Mouse (Mus musculus) liver, embryonic 12.5 days (tissue): Measurements from ENCODE around the gene Ceacam1. TPM values are rescaled to one million over a fixed set of nuclear protein-coding genes. Genes with fewer than 3 reads are reported as not detected.
A peak's percentile ranks its signal among the peaks of the same experiment; 100 is the strongest.
"Not testable (repeated sequence)": the region's sequence is repeated elsewhere in the genome, so short reads cannot be mapped to it uniquely, and the experiment has no call there.

Source experiments
- ATAC-seq: fragments of 200-750 bp; cut with Nextera tagmentation; 2 replicates; pipeline ENCODE4 v1.8.0; 2017; ENCODE audit warnings: moderate number of reproducible peaks, mild to moderate bottlenecking, moderate library complexity
- H3K27ac ChIP-seq: fragments of 300-500 bp; sonication (generic); 2 replicates; pipeline ENCODE4 v1.5.1; 2016; ENCODE audit warnings: mild to moderate bottlenecking
- H3K27me3 ChIP-seq: fragments of 300-500 bp; sonication (generic); replicated peaks from 2 replicates; pipeline ENCODE4 v1.6.1; 2016; ENCODE audit warnings: mild to moderate bottlenecking, moderate library complexity
- H3K36me3 ChIP-seq: fragments of 300-500 bp; sonication (generic); 2 replicates; pipeline ENCODE4 v1.6.1; 2016; ENCODE audit warnings: mild to moderate bottlenecking, moderate library complexity
- H3K4me1 ChIP-seq: fragments of 300-500 bp; sonication (generic); 2 replicates; pipeline ENCODE4 v1.6.1; 2016
- H3K4me2 ChIP-seq: fragments of 300-500 bp; sonication (generic); 2 replicates; pipeline ENCODE4 v1.6.1; 2016; ENCODE audit warnings: mild to moderate bottlenecking, moderate library complexity
- H3K4me3 ChIP-seq: fragments of 300-500 bp; sonication (generic); 2 replicates; pipeline ENCODE4 v1.5.1; 2016; ENCODE audit warnings: mild to moderate bottlenecking, moderate library complexity
- H3K9ac ChIP-seq: fragments of 300-500 bp; sonication (generic); 2 replicates; pipeline ENCODE4 v1.6.1; 2016; ENCODE audit warnings: mild to moderate bottlenecking, moderate library complexity
- H3K9me3 ChIP-seq: fragments of 300-500 bp; sonication (generic); replicated peaks from 2 replicates; pipeline ENCODE4 v1.6.1; 2016; ENCODE audit warnings: mild to moderate bottlenecking, moderate library complexity
- WGBS: fragments of 180-500 bp; shearing (Covaris S2); methylation state at CpG from one replicate; pipeline ENCODE4 v1.1.7; 2016; ENCODE audit not compliant: insufficient replicate concordance; 5-methylcytosine and 5-hydroxymethylcytosine counted together
- polyA plus RNA-seq: library from polyadenylated mRNA; unstranded; fragments of >200 nt; fragmentation: Nextera tagmentation; extraction: Ambion mirVana; gene quantifications from 2 replicates; pipeline ENCODE4 v1.2.1, GENCODE M21; 2016

The Ceacam1 gene
- 1.9 and 2.4 TPM in 2 replicates for polyA plus RNA-seq

DNA sequence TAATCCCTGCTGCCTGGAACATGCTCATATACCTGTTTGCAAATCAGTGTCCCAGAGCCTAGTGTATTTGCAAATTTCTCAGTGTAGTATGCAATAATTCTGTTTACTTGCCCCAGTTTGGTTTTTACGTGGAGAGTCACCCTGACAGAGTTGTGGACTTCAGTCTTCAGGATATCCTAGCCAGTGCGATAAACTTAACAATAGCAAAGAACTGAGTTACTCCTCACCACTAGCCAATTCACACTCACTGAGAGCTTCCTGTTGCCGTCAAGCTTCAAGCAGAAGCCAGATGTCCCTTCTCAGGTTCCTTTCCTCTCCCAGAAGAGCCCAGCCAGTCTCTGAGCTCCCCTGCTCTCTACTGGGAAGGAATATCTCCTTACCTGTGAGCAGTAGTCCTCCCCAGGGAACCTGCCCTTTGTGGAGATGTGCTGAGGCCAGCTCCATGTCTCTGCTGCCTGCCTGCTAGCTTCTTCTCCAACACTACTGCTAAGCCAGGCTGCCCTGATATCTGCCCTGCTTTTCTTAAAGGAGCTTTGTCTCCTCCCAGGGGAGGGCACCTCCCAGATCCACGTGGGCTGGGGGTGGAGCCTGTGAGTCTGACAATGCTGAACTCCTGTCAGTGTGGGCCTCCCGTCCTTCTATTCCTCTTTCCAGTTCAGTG is at the start of gene Ceacam1:
Gene Ceacam1 (minus strand): TSS at position 513 of the 661 bp plus-strand sequence.
- not testable (repeated sequence) for H3K9ac ChIP-seq, H3K4me1 ChIP-seq, H3K27ac ChIP-seq, H3K4me3 ChIP-seq, H3K36me3 ChIP-seq, H3K9me3 ChIP-seq, H3K27me3 ChIP-seq
- peak within 1 kb of the TSS; percentile 14; the same call in 1 of the 2 replicates for H3K4me2 ChIP-seq
- peak; percentile 75 for ATAC-seq
- WGBS, result 6% methylated on average over 5 of the region's 5 CpGs

DNA sequence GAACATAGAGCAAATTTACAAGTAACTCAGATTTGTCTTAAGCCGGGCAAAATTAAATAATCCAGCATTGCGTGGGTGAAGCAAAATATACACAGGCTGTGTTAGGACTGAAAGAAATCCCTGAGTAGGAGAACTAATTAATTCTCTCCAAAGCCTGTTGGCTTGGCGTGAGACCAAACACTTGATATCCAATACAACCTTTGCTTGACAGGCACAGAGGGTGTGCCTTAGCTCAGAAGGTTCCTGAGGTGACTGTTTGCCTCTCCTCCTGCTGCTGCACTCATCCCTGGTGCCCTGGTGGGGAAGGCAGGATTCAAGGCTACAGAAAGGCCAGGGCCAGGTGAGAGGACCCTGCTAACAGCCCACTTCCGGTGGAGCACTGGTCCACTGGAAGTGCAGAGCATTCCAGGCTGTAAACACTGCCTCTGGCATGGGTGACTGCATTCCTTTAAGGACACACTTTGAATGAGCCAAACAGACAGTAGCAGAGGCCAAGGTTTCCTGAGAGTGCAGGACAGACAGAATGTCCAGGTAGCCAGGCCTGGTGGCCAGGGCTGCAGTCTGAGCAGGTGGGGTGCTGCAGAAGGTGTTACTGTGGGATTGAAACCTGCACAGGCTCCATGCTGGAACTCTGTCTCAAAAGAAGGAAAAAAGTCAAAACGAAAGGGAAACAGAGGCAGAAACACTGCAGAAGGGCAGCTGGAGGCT is 38.8 kb upstream of the Ceacam1 start:
- not testable (repeated sequence) for H3K9me3 ChIP-seq, H3K4me3 ChIP-seq, H3K4me1 ChIP-seq, H3K9ac ChIP-seq, H3K27ac ChIP-seq, ATAC-seq, H3K36me3 ChIP-seq, H3K4me2 ChIP-seq, H3K27me3 ChIP-seq
- WGBS, result 56% methylated on average over 2 of the region's 5 CpGs

DNA sequence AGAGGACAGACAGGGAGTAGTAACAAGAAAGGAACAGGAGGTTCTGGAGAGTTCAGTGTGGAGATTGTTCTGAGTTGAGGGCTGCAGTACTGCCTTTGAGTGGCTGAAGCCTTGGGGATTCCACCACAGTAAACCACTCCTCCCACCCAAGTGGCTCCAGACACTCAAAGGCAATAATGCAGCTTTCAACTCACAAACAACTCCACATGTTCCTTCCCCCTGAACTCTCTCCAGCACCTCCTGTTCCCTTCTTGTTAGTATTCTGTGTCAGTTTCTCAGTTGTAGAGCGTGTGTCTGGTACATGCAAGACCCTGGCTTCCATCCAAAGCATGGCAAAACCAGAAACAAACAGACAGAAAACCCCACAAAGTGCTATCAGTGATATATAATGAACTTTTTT is 38.3 kb upstream of the Ceacam1 start:
- H3K27ac ChIP-seq, H3K9me3 ChIP-seq, H3K4me1 ChIP-seq, H3K9ac ChIP-seq, H3K27me3 ChIP-seq, H3K4me2 ChIP-seq, H3K36me3 ChIP-seq, ATAC-seq, H3K4me3 ChIP-seq: not testable (repeated sequence)
- 36% methylated on average over 1 of the region's 1 CpGs for WGBS

DNA sequence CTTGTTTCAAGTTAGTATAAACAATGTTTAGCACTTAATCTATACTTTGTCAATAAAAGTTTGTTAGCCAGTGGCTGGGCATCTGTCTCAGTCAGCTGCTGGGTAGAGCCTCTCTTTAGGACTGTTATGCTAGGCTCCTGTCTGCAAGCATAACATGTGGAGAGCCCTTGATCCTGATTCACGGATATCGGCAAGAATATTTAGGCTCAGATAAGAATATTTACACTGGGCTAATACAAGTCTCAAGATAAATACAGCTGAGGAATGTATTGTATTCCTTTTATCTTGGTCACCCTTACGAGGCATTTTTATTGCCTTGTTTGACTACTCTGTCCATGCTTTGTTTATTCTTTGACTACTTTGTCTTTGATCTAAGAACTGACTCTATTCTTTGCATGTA is 32.5 kb upstream of the Ceacam1 start:
- Histone ChIP-seq H3K4me1 (no peaks in the 10 kb centered on the region), H3K9ac (no peak overlapping the region), H3K36me3 (no peaks in the 10 kb centered on the region), H3K27me3 (no peaks in the 10 kb centered on the region), H3K9me3 (no peaks in the 10 kb centered on the region), H3K4me2 (no peak overlapping the region), H3K4me3 (no peak overlapping the region), H3K27ac (no peak overlapping the region)
- 39% methylated on average over 3 of the region's 3 CpGs for WGBS
- ATAC-seq, result no peak

DNA sequence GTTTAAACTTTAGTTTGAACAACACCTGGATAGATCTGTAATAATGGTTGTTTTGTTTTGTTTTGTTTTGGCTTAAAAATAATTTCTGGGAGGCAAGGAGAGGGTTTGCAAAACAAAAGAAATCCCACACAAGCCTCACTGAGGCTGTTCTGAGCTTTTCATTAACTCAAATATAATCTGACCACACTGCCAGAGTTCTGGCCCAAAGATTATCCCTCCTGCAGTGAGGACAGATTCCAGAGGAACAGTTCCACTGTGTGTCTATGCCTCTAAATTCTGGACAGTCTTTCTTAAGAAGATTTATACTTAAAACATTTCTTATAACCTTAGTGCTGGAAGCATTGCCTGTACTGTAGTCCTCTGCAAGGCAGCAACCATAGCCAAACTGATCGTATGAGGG is 17.2 kb upstream of the Ceacam1 start:
- Histone ChIP-seq H3K27me3 (no peaks in the 10 kb centered on the region), H3K4me2 (no peak overlapping the region), H3K9ac (no peak overlapping the region), H3K36me3 (no peaks in the 10 kb centered on the region), H3K4me1 (no peaks in the 10 kb centered on the region), H3K27ac (no peak overlapping the region), H3K9me3 (no peaks in the 10 kb centered on the region), H3K4me3 (no peak overlapping the region)
- no peak for ATAC-seq
- 59% methylated on average over 1 of the region's 1 CpGs for WGBS

DNA sequence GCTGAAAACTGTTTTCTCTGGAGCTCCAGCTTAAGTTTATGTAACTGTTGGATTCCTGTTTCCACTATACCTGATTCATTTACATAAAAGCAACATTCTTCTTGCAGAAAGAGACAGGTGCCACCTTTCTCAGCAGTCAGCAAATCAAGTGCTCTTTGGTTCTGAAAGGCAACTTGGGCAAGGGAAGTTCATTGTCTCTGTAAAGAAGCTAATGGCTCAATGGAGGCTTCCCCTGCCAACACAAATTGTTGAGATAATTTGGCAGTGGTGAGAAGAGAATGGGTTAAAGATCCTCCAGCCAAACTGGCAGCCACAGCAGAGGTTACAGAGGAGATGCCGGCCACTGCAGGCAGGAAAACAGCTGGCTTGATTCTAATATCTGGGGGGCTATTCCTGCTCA is 13.3 kb upstream of the Ceacam1 start:
- H3K27ac ChIP-seq, H3K9me3 ChIP-seq, H3K4me1 ChIP-seq, ATAC-seq, H3K4me2 ChIP-seq, H3K36me3 ChIP-seq, H3K9ac ChIP-seq, H3K4me3 ChIP-seq, H3K27me3 ChIP-seq: not testable (repeated sequence)
- no CpG with 5 or more reads among the region's 1 CpGs for WGBS

DNA sequence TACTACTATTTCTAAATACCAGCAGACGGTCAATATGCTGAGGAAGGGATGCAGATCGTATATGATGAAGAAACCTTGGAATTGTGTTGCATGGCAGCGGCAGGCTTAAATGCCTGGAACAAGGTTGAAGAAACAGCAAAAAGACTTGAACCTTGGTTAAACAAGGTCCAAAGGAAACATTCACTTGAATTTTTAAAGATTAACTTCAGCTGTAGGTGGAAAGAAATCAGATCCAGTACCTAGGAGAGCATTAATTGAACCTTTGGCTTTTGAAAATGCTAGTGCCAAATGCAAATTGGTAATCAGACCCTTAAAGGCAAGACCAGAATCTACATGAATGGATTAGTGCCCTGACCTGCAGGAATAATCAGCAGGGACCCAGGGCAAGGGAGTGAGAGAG is 12.0 kb upstream of the Ceacam1 start:
- H3K27me3 ChIP-seq, H3K9me3 ChIP-seq, H3K36me3 ChIP-seq, H3K9ac ChIP-seq, H3K27ac ChIP-seq, H3K4me1 ChIP-seq, H3K4me2 ChIP-seq, ATAC-seq, H3K4me3 ChIP-seq: not testable (repeated sequence)
- 75% methylated on average over 3 of the region's 3 CpGs for WGBS

DNA sequence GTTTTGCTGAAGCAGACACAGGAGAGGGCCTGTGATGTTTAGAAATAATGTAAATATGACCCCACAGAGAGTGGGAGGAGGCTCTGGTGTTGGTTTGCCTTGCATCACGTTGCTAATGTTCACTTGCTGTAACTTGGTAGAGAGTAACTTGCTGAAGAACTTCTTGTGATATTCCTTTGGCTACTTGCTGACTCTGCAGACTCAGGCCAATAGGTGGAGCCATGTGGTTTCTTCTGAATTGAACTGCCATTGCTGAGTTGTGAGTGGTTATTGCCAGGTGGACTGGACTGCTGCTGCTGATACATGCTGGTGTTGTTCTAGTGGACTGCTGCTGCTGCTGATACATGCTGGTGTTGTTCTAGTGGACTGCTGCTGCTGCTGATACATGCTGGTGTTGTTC is 8.8 kb upstream of the Ceacam1 start:
- no peak overlapping the region for H3K4me2 ChIP-seq
- H3K27ac ChIP-seq, result no peak overlapping the region
- H3K4me1 ChIP-seq, result no peaks in the 10 kb centered on the region
- no peak overlapping the region for H3K9ac ChIP-seq
- no peak for ATAC-seq
- H3K36me3 ChIP-seq, result no peaks in the 10 kb centered on the region
- H3K4me3 ChIP-seq, result no peak overlapping the region
- WGBS, result 13% methylated on average over 1 of the region's 1 CpGs
- no peaks in the 10 kb centered on the region for H3K27me3 ChIP-seq
- H3K9me3 ChIP-seq, result no peaks in the 10 kb centered on the region

DNA sequence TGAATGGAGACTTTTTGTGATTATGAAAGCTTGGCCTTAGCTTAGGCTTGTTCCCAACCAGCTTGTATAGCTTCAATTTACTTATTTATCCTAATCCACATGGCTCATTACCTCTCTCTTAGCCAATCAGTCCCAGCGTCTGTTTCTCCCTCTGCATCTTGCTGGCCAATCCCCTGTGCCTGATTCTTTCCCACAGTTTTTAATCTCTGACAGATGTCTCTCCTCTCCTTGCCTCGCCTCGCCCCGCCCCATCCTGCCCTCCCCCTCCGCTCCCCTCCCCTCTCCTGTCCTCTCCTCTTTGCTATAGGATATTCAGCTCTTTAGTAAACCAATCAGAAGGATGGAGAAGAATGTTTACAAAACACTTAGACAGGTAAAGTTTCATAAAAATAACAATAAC is 7.7 kb upstream of the Ceacam1 start:
- H3K4me1 ChIP-seq, result no peaks in the 10 kb centered on the region
- no peak overlapping the region for H3K4me3 ChIP-seq
- ATAC-seq, result no peak
- no peak overlapping the region for H3K4me2 ChIP-seq
- no peaks in the 10 kb centered on the region for H3K27me3 ChIP-seq
- WGBS, result 45% methylated on average over 5 of the region's 5 CpGs
- H3K9me3 ChIP-seq, result no peaks in the 10 kb centered on the region
- H3K36me3 ChIP-seq, result no peaks in the 10 kb centered on the region
- no peak overlapping the region for H3K9ac ChIP-seq
- H3K27ac ChIP-seq, result no peak overlapping the region

DNA sequence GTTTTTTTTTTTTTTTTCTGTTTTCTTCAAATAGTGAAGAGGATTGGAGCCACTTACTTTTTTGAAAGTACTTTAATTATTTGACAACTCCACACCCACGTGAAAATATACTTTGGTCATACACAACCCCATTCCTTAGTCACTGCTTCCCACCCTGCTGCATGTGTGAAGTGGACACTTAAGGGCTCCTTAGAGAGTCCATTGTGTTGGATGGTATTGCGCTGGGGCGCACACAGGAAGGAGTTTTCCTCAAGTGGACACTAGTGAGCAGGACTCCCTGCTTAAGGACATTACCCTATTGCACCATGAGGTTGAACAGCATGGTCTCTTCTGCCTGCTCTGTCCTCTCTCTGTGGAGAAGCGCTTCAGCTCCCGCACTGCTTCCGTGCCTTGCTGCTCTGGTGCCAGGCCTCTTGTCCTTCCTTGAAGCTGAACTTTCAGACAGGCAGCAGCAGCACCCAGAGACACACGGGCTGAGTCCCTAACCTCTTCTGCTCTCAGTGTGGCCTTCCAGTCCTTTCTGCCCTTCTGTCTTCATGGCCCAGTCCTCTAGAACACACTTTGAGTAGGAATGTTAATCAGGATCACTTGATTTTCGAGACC is 5.8 kb upstream of the Ceacam1 start:
- H3K27me3 ChIP-seq, result no peaks in the 10 kb centered on the region
- no peak overlapping the region for H3K4me2 ChIP-seq
- no peaks in the 10 kb centered on the region for H3K36me3 ChIP-seq
- no peak overlapping the region for H3K9ac ChIP-seq
- no peaks in the 10 kb centered on the region for H3K4me1 ChIP-seq
- 69% methylated on average over 8 of the region's 8 CpGs for WGBS
- no peak for ATAC-seq
- H3K9me3 ChIP-seq, result no peaks in the 10 kb centered on the region
- H3K4me3 ChIP-seq, result no peak overlapping the region
- H3K27ac ChIP-seq, result no peak overlapping the region

DNA sequence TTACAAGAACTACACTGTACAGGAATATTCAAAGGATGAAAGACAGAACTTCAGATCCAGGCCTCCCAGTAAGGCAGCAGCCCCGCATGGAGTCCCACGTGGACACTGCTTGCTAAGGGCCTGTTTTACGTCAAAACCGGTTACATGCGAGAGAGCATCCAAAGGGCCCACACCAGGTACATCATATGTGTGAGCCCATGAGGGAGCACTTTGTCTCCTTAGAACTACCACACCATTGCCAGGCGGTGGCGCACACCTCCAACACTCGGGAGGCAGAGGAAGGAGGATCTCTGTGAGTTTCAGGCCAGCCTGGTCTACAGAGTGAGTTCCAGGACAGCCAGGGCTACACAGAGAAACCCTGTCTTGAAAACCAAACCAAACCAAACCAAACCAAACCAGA is 3.4 kb upstream of the Ceacam1 start:
- not testable (repeated sequence) for H3K27ac ChIP-seq, H3K4me1 ChIP-seq, H3K9ac ChIP-seq, H3K4me3 ChIP-seq, ATAC-seq, H3K9me3 ChIP-seq, H3K27me3 ChIP-seq, H3K36me3 ChIP-seq, H3K4me2 ChIP-seq
- 45% methylated on average over 8 of the region's 8 CpGs for WGBS

DNA sequence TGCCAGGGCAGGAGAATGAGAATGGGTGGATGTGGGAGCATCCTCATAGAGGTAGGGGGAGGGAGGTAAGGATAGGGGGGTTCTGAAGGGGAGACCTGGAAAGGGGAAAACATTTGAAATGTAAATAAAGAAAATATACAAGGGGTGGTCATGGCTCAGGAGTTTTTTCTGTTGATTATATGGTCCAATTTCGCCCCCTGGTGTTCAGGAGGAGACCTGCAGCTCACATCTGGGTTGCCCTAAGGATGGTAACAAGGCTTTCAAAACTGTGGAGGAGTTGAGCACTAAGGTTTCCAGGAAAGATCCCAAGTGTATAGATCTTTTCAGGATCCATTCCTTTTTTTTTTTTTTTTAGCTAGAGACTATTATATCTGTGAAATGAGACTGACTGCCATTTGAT is 2.0 kb upstream of the Ceacam1 start:
- no peak for ATAC-seq
- Histone ChIP-seq H3K9ac (no peak overlapping the region), H3K4me1 (no peaks in the 10 kb centered on the region), H3K4me3 (no peak overlapping the region), H3K9me3 (no peaks in the 10 kb centered on the region), H3K4me2 (no peak overlapping the region), H3K27ac (no peak overlapping the region), H3K36me3 (no peaks in the 10 kb centered on the region), H3K27me3 (no peaks in the 10 kb centered on the region)
- WGBS, result 0% methylated on average over 1 of the region's 1 CpGs
